Mouse (Mus musculus) heart, embryonic 13.5 days (tissue): ENCODE results near the gene Spaca3. TPM values are rescaled to one million over a fixed set of nuclear protein-coding genes. Genes with fewer than 3 reads are reported as not detected.

Experiments used
- ATAC-seq: fragments of 200-750 bp; cut with Nextera tagmentation; 2 replicates; pipeline ENCODE4 v1.8.0; 2017; ENCODE audit warnings: moderate TSS enrichment; ENCODE audit not compliant: insufficient number of reproducible peaks, low FRiP score, low TSS enrichment; ENCODE audit errors: extremely low read depth
- H3K27ac ChIP-seq: fragments of 300-500 bp; sonication (generic); replicated peaks from 2 replicates; pipeline ENCODE4 v1.5.1; 2015; ENCODE audit warnings: moderate library complexity, mild to moderate bottlenecking, inconsistent platforms
- H3K27me3 ChIP-seq: fragments of 300-500 bp; sonication (generic); replicated peaks from 2 replicates; pipeline ENCODE4 v1.6.1; 2015; ENCODE audit warnings: mild to moderate bottlenecking, inconsistent platforms
- H3K36me3 ChIP-seq: fragments of 300-500 bp; sonication (generic); 2 replicates; pipeline ENCODE4 v1.6.1; 2015; ENCODE audit warnings: mild to moderate bottlenecking, inconsistent platforms
- H3K4me1 ChIP-seq: fragments of 300-500 bp; sonication (generic); 2 replicates; pipeline ENCODE4 v1.6.1; 2015; ENCODE audit warnings: inconsistent platforms
- H3K4me2 ChIP-seq: fragments of 300-500 bp; sonication (generic); 2 replicates; pipeline ENCODE4 v1.6.1; 2015; ENCODE audit warnings: inconsistent platforms, mild to moderate bottlenecking, moderate library complexity
- H3K4me3 ChIP-seq: fragments of 300-500 bp; sonication (generic); 2 replicates; pipeline ENCODE4 v1.5.1; 2015; ENCODE audit warnings: moderate library complexity, mild to moderate bottlenecking, inconsistent platforms
- H3K9ac ChIP-seq: fragments of 300-500 bp; sonication (generic); 2 replicates; pipeline ENCODE4 v1.6.1; 2015; ENCODE audit warnings: inconsistent platforms, mild to moderate bottlenecking, moderate library complexity
- H3K9me3 ChIP-seq: fragments of 300-500 bp; sonication (generic); 2 replicates; pipeline ENCODE4 v1.6.1; 2016; ENCODE audit warnings: inconsistent platforms
- WGBS: fragments of 180-500 bp; shearing (Covaris S2); methylation state at CpG from one replicate; pipeline ENCODE4 v1.1.7; 2015; ENCODE audit warnings: mixed read lengths; 5-methylcytosine and 5-hydroxymethylcytosine counted together
- polyA plus RNA-seq: library from polyadenylated mRNA; unstranded; fragments of >200 nt; fragmentation: Nextera tagmentation; extraction: Ambion mirVana; gene quantifications from 2 replicates; pipeline ENCODE4 v1.2.1, GENCODE M21; 2015

The Spaca3 gene
- polyA plus RNA-seq: not detected in 2 replicates

DNA sequence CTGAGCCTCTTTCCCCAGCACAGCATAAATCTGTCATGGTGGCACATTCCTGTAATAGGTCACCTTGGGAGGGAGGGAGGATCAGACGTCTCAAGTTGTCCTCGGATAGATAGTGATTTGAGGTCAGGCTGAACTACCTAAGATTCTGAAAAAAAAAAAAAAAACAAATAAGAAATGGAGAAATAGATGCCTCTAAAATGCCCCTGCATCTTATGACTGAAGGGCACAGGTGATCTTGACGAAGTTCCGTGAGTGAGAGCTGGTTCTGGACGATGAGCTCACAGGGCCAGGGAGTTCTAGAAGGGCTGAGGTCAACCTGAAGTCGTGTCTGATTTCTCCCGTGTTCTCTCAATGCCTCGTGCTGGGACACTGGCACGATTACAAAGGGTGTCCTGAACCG, at the start of gene Spaca3:
Spaca3 (plus strand) TSS at position 301 of the 400 bp plus-strand sequence.
- Histone ChIP-seq H3K4me1 (peaks cover 11% of the 10 kb centered on the region), H3K4me3 (no peak within 1 kb of the TSS), H3K36me3 (no peaks in the 10 kb centered on the region), H3K9me3 (no peaks in the 10 kb centered on the region), H3K4me2 (no peak within 1 kb of the TSS), H3K27me3 (peaks cover 7% of the 10 kb centered on the region; the same call in 1 of the 2 replicates), H3K9ac (no peak within 1 kb of the TSS), H3K27ac (no peak within 1 kb of the TSS)
- 68% methylated on average over 10 of the region's 10 CpGs for WGBS
- ATAC-seq: no peak

DNA sequence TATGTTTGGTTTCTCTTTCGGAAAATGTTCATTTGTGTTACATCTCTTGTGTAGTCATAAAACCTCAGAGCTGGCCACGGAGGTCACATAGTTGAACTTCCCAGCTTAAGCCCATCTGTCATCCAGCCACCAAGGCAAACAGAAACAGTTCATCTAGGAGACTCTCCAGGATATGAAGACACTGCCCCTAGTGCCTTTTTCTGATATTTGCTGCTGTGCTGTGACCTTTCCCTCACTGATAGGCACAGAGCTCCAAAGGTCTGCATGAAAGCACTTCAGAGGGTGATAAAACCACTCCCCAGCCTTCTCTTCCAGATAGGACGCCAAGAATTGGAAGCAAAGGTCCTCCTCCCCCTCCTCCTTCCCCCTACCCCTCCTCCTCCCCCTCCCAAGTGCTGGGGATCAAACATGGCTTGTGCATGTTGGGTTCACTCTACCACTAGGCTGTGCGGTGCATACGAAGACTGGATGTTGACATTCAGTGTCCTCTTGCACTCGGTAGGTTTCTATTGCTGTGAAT, 49.6 kb upstream of the Spaca3 start:
- Histone ChIP-seq H3K9me3 (no peaks in the 10 kb centered on the region), H3K4me2 (no peak overlapping the region), H3K27ac (no peak overlapping the region), H3K27me3 (no peaks in the 10 kb centered on the region), H3K4me1 (peaks cover 21% of the 10 kb centered on the region), H3K4me3 (no peak overlapping the region), H3K36me3 (peaks cover 14% of the 10 kb centered on the region), H3K9ac (no peak overlapping the region)
- WGBS: 51% methylated on average over 6 of the region's 6 CpGs
- no peak for ATAC-seq

DNA sequence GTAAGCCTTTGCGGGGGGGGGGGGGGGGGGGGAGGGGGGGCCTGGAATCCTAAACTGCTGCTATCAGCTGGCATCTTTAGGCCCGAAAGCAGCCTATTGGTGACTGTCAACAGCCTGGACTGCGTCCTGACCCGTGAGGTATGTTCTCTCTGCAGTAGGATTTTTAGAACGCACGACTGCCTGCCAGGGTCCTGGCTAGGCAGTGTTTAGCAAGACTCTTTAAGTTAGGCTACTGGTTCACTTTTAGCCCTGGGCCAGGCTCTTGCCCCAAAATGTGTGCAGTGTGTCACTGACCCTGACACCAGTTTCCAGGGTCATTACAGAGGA, 48.5 kb upstream of the Spaca3 start:
- peak overlapping the region; percentile 77 for H3K4me2 ChIP-seq
- H3K27ac ChIP-seq: peak overlapping the region; percentile 86
- peak overlapping the region; percentile 93 for H3K9ac ChIP-seq
- 0 out of 2 replicates have a peak, but pooled peaks have one; percentile 10 for ATAC-seq
- 18% methylated on average over 5 of the region's 6 CpGs for WGBS
- peak overlapping the region; percentile 63 for H3K4me3 ChIP-seq
- H3K4me1 ChIP-seq: peaks cover 29% of the 10 kb centered on the region
- no peaks in the 10 kb centered on the region for H3K9me3 ChIP-seq
- peaks cover 24% of the 10 kb centered on the region for H3K36me3 ChIP-seq
- no peaks in the 10 kb centered on the region for H3K27me3 ChIP-seq

DNA sequence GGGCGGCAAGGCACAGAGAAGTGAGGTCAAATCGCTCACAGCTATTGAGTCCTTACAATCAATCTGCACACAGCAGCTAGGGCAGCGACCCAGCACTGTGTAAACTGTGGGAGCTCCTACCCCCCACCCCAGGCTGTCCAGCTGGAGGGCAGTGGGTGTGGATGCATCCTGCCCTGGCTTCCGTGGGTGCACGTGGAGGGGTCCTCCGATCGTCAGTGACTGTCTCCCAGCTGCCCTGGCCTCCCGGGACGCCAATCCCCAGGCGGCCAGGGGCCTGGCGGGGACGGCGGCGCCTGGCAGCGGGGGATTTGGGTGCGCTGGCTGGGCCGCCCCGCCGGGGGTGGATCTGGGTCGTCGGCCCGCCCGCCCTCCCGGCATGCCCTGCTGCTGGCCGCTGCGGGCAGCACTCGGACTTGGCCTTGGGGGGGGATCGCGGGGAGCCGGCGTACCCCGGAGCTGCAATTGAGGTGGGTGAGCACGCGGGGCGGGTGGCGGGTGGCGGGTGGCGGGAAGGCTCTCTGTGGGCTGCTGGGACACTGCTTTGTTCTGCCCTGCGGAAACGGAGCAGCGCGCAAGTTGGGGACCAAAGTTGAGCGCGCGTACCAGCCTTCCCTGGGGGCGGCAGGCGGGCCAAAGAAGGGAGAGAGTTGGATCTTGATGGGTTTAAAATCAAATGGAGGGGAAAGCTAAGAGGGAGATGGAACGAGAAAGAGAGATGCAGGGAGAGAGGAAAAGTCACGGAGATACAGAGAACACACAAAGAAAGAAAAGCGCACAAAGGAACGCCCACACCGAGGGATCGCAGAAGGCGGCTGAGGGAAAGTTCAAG, 48.0 kb upstream of the Spaca3 start, which contains the start of gene Tmem98:
Tmem98 (plus strand) TSS at position 183 of the 829 bp plus-strand sequence.
- Histone ChIP-seq H3K4me2 (peak within 1 kb of the TSS; percentile 77), H3K4me3 (peak within 1 kb of the TSS; percentile 63), H3K27me3 (no peaks in the 10 kb centered on the region), H3K9me3 (no peaks in the 10 kb centered on the region), H3K27ac (peak within 1 kb of the TSS; percentile 86), H3K9ac (peak within 1 kb of the TSS; percentile 93), H3K36me3 (peaks cover 30% of the 10 kb centered on the region), H3K4me1 (peaks cover 32% of the 10 kb centered on the region)
- ATAC-seq: peak; percentile 69
- 1% methylated on average over 38 of the region's 54 CpGs for WGBS

DNA sequence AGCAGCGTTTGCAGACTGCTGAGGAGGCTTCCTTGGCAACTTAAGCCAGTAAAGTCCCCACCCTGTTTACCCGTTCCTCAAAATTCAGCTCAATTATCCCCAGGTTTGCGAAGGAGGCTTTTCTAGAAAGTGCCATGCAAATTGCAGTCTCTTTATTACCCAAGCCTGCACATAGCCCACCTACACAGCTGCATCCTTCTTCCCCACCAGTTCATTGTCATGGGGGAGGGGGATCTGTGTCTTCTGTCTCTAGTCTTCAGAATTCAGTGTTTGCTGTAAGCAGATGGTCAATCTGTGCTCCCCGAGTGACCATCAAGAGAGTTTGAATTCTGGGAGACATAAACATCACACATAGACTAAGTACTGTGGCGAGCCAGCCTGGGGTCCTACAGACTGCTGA, 47.0 kb upstream of the Spaca3 start:
- peak overlapping the region; percentile 93 for H3K9ac ChIP-seq
- H3K27ac ChIP-seq: peak overlapping the region; percentile 86
- WGBS: 34% methylated on average over 5 of the region's 5 CpGs
- H3K36me3 ChIP-seq: peaks cover 39% of the 10 kb centered on the region
- ATAC-seq: no peak
- H3K4me3 ChIP-seq: peak overlapping the region; percentile 63
- no peaks in the 10 kb centered on the region for H3K9me3 ChIP-seq
- H3K4me1 ChIP-seq: peaks cover 38% of the 10 kb centered on the region
- peak overlapping the region; percentile 77 for H3K4me2 ChIP-seq
- H3K27me3 ChIP-seq: no peaks in the 10 kb centered on the region

DNA sequence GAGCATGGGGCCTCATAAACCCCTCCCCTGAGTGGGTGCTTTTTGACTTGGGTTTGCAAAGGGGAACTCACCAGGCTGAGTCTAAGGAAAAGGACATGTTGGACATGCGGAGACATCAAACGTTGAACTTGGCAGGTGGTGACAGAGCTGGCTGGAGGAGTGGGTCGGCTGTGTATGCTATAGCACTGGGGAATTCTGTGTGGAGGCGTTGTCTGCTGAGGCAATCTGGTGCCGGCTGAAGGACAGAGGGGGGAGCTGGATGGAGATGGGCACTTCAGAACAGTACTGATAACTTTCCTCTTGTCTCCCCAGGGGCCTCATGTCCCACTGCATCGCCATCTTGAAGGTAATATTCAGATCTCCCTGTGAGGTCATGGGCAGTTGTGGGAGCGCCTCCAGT, 42.8 kb upstream of the Spaca3 start:
- Histone ChIP-seq H3K9ac (no peak overlapping the region), H3K4me3 (no peak overlapping the region), H3K36me3 (peaks cover 58% of the 10 kb centered on the region), H3K9me3 (no peaks in the 10 kb centered on the region), H3K4me1 (peaks cover 46% of the 10 kb centered on the region), H3K4me2 (no peak overlapping the region), H3K27ac (no peak overlapping the region), H3K27me3 (no peaks in the 10 kb centered on the region)
- 45% methylated on average over 7 of the region's 7 CpGs for WGBS
- no peak for ATAC-seq

DNA sequence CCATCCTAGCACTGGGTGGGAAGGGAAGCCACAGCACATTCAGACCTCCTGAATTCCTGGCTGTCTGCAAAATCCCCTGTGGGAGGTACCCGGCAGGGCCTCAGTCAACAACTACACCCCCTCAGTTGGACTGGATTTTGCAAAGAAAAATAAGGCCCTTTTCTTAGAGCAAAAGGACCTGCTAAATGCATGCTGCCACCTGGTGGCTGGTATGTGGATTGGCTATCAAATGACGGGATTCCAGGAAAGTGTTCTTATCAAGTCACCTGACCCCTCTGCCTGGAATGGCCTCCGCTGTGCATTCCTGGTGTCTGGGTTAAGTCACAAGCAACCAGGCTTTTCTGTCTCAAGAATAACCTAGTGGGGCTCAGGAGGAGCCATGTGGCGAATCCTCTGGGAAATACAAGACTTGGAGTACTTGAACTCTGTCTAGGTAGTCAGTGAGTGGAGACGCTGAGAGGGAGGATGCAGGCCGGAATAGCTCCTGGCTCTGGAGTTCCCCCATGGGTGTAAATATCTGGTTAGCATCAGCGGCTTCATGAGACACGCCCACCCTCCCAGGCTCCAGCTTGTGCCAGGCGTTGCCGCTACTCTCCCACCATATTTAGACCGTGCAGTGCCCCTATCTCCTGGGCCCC, 40.0 kb upstream of the Spaca3 start:
- 9% methylated on average over 11 of the region's 11 CpGs for WGBS
- Histone ChIP-seq H3K36me3 (peaks cover 77% of the 10 kb centered on the region), H3K9ac (peak overlapping the region; percentile 48), H3K27me3 (no peaks in the 10 kb centered on the region), H3K4me1 (peaks cover 37% of the 10 kb centered on the region), H3K4me2 (peak overlapping the region; percentile 55), H3K4me3 (peak overlapping the region; percentile 17), H3K27ac (peak overlapping the region; percentile 85), H3K9me3 (no peaks in the 10 kb centered on the region)
- ATAC-seq: peak; percentile 56; the same call in 1 of the 2 replicates

DNA sequence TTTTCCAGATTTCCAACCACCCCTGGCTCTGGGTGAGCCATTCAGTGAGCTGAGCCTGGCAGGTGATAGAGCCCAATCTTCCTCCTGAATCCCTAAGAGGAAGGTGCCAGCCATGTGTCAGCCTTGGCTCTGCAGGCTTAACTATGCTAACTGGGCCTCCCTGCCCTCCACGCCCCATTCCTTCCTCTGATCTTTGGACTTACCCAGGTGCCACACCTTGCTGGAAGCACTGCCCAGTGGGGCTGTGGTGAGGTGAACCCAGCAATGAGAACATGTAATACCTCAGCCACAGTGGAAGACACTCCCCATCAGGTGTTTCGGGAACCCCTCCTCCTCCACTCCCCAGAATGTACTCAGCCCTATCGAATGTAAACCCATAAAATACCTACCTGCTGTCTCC, 38.1 kb upstream of the Spaca3 start:
- H3K4me3 ChIP-seq: no peak overlapping the region
- WGBS: 89% methylated on average over 3 of the region's 3 CpGs
- peaks cover 34% of the 10 kb centered on the region for H3K4me1 ChIP-seq
- H3K27me3 ChIP-seq: no peaks in the 10 kb centered on the region
- no peak overlapping the region for H3K27ac ChIP-seq
- H3K36me3 ChIP-seq: peaks cover 71% of the 10 kb centered on the region
- H3K9me3 ChIP-seq: no peaks in the 10 kb centered on the region
- H3K4me2 ChIP-seq: no peak overlapping the region
- no peak for ATAC-seq
- no peak overlapping the region for H3K9ac ChIP-seq

DNA sequence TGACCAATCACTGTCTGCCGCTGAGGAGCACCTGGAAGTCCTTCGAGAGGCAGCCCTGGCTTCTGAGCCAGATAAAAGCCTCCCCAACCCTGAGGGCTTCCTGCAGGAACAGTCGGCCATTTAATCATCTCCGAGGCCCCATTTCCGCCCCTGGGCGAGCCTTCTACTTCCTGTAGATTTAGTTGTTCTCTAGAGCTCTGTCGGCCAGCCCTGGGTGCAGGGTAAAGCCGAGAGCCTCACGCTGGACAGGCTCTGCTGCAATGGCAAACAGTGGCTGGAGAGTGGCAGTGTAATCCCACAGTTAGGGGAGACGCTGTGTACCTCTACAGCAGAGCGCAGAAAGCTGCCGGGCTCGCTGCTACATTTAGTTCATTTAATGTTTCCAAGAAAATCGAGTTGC, 36.9 kb upstream of the Spaca3 start:
- no peak for ATAC-seq
- Histone ChIP-seq H3K27me3 (no peaks in the 10 kb centered on the region), H3K9ac (no peak overlapping the region), H3K4me1 (peaks cover 27% of the 10 kb centered on the region), H3K27ac (peak overlapping the region; percentile 58), H3K9me3 (no peaks in the 10 kb centered on the region), H3K4me2 (peak overlapping the region; percentile 33), H3K36me3 (peaks cover 66% of the 10 kb centered on the region), H3K4me3 (no peak overlapping the region)
- 45% methylated on average over 14 of the region's 14 CpGs for WGBS

DNA sequence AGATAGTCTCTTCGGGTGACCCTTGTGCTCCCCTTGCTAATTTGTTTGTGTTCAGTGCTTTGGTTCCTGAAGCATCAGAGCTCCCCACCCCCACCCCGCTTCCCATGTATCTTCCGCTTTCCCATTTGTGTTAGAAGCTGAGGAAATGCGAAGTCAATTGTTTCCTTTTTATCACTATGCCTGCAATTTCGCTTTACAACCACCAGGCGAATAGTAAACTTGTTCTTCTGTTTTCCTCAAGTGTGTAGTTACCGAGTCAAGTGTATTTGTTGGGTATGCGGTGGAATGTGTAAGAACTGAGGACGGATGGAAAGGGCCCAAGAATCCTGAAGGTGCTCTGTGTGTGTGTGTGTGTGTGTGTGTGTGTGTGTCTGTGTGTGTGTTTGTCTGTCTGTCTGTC, 36.4 kb upstream of the Spaca3 start:
- H3K27me3 ChIP-seq: no peaks in the 10 kb centered on the region
- peaks cover 27% of the 10 kb centered on the region for H3K4me1 ChIP-seq
- peak overlapping the region; percentile 58 for H3K27ac ChIP-seq
- H3K9me3 ChIP-seq: no peaks in the 10 kb centered on the region
- no peak for ATAC-seq
- peaks cover 61% of the 10 kb centered on the region for H3K36me3 ChIP-seq
- peak overlapping the region; percentile 33; the same call in 1 of the 2 replicates for H3K4me2 ChIP-seq
- no peak overlapping the region for H3K9ac ChIP-seq
- no peak overlapping the region for H3K4me3 ChIP-seq
- WGBS: 72% methylated on average over 9 of the region's 9 CpGs

DNA sequence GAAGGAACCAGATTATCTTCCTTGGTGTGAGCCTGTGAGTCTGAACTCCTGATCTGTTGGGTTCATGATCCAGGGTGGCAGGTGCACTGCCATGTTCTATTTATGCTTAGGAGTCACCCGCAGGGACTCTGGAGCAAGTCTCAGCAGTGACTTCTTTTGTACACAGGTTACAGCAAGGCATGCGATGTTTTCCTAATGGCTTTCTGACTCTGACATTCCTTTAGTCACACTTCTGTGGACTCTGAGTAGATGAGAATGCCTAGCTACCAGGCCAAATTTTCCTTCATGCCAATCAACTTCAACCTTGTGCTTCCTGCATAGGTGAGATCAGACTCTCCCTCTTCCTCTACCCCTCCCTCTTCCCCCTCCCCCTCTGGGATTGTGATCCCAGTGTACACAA, 22.8 kb upstream of the Spaca3 start:
- Histone ChIP-seq H3K4me2 (no peak overlapping the region), H3K9me3 (no peaks in the 10 kb centered on the region), H3K27ac (no peak overlapping the region), H3K4me3 (no peak overlapping the region), H3K9ac (no peak overlapping the region), H3K27me3 (0 out of 2 replicates have a peak, but pooled peaks cover 3% of the 10 kb centered on the region), H3K4me1 (no peaks in the 10 kb centered on the region), H3K36me3 (no peaks in the 10 kb centered on the region)
- no peak for ATAC-seq
- 68% methylated on average over 2 of the region's 2 CpGs for WGBS
